ENCODE assay signal across 8 mouse cellular contexts in the genomic region with DNA sequence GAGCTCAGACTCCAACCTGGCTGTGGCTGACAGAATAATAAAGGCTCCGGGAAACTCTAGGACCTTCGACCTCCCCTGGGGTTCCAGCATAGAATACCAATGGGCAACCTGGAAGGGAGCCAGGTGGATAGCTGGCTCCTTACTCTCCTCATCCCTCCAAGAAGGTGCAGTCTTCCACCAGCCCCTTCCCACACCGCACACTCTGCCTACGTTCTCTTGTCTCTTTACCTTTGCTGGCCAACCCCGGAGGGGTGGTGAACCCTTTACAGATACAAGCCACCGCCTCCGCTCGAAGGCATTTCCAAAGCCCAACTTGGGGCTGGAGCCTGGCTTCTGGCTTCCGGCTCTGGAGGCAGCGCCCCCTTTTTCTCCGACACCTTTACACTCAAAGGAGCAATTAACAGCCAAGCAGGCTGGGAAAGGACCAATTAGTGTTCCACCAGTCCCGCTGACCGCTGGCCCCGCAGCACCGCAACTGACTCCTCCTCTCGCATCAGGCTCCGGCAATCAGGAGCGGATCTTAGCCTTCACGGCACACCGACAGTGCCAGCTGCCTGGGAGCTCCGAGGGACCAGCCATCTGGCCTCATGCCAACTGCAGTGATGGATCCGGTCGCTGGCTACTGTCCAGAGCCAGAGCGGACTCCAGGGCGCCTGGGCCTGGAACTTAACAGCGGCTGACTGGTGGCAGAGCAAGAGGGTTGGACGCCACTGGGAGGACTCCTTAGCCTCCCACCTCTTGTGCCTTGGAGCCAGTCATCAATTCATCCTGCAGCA. TPM values are rescaled to one million over a fixed set of nuclear protein-coding genes. Genes with fewer than 3 reads are reported as not detected.
A peak's percentile ranks its signal among the peaks of the same experiment; 100 is the strongest.
DNase-seq lines count a peak whose midpoint lies in the region; ATAC-seq lines count a peak whose summit lies in the region.

No protein-coding gene starts in this region.

- H3K27ac ChIP-seq in hindbrain, embryonic 15.5 days (replicated peaks), result peak overlapping the region; percentile 75

- peak; percentile 91 for ATAC-seq in hindbrain, embryonic 15.5 days (ENCODE audit: low FRiP score, low read depth)

- DNase-seq in adrenal gland, adult 2 months, result peak; percentile 95
- peak; percentile 65 for DNase-seq in embryo, embryonic 10.5 days (ENCODE audit: low spot score)
- peak; percentile 88 for DNase-seq in gastrocnemius, postnatal 10 days
- peak; percentile 48 to 69 for DNase-seq in left cerebral cortex, adult 18-20 months (ENCODE audit: low spot score in 2 of 2)
- DNase-seq in lung, postnatal 10 days, result peak; percentile 87
- peak; percentile 73 for DNase-seq in retina, postnatal 7 days (ENCODE audit: low read depth, low spot score)
- DNase-seq in spleen, adult 12 weeks (ENCODE audit: low spot score), result no peak

- under 1% methylated on average over 27 of the region's 27 CpGs for WGBS in hindbrain, embryonic 15.5 days

- H3K27me3 ChIP-seq in hindbrain, embryonic 15.5 days, result peaks cover 6% of the 10 kb centered on the region; the same call in 1 of the 2 replicates

- H3K4me1 ChIP-seq in hindbrain, embryonic 15.5 days (replicated peaks), result peaks cover 15% of the 10 kb centered on the region

- no peaks in the 10 kb centered on the region for H3K9me3 ChIP-seq in hindbrain, embryonic 15.5 days

- no peaks in the 10 kb centered on the region for H3K36me3 ChIP-seq in hindbrain, embryonic 15.5 days

- peak overlapping the region; percentile 14 for H3K9ac ChIP-seq in hindbrain, embryonic 15.5 days

- H3K4me3 ChIP-seq in hindbrain, embryonic 15.5 days, result peak overlapping the region; percentile 34

- peak overlapping the region; percentile 68 for H3K4me2 ChIP-seq in hindbrain, embryonic 15.5 days

RNA-seq across cellular contexts. Expression of a gene that starts 17.7 kb away (rescaled TPM):
- total RNA-seq in adrenal gland, adult 2 months (2021), result 10 to 100 TPM; 68.2 to 80.0 TPM
- 9.3 and 14.3 TPM in 2 replicates for polyA plus RNA-seq in adrenal gland, adult 2 months (2012; rRNA removed)
- 10 to 100 TPM; 39.8 to 46.9 TPM for total RNA-seq in gastrocnemius, postnatal 10 days (2021)
- 28.8 and 29.0 TPM in 2 replicates for polyA plus RNA-seq in hindbrain, embryonic 15.5 days (2015; fragmentation: Nextera tagmentation; extraction: Ambion mirVana)
- 10 to 100 TPM; 19.4 to 24.7 TPM for total RNA-seq in left cerebral cortex, adult 18-20 months (2021)

RNA-seq across cellular contexts. Expression of a gene that starts 21.2 kb away (rescaled TPM):
- under 1 TPM in 1 of 2 experiments, not detected in 1; 0.12 TPM for total RNA-seq in adrenal gland, adult 2 months (2021)
- 0.11 and 0.18 TPM in 2 replicates for polyA plus RNA-seq in adrenal gland, adult 2 months (2012; rRNA removed)
- total RNA-seq in gastrocnemius, postnatal 10 days (2021), result not detected
- polyA plus RNA-seq in hindbrain, embryonic 15.5 days (2015; fragmentation: Nextera tagmentation; extraction: Ambion mirVana), result 0.13 TPM in 1 of 2 replicates, not detected in the other
- total RNA-seq in left cerebral cortex, adult 18-20 months (2021), result not detected
